Mouse (Mus musculus) myocyte (in vitro differentiated cells): ENCODE results near the gene Tanc2. TPM values are rescaled to one million over a fixed set of nuclear protein-coding genes. Genes with fewer than 3 reads are reported as not detected.

Experiments
- H3K27me3 ChIP-seq: one replicate; pipeline ENCODE4 v1.6.1; 2011; ENCODE audit not compliant: control insufficient read depth, insufficient read depth, insufficient read length
- H3K36me3 ChIP-seq: one replicate; pipeline ENCODE4 v1.6.1; 2011; ENCODE audit not compliant: control insufficient read depth, insufficient read depth
- H3K4me2 ChIP-seq: one replicate; pipeline ENCODE4 v1.6.1; 2011; ENCODE audit warnings: low read depth, control low read depth
- H3K4me3 ChIP-seq: one replicate; pipeline ENCODE4 v1.5.1; 2011; ENCODE audit warnings: mild to moderate bottlenecking, control low read depth, moderate library complexity
- H3K79me2 ChIP-seq: one replicate; pipeline ENCODE4 v1.6.1; 2011; ENCODE audit not compliant: control insufficient read depth, insufficient read depth
- H3ac ChIP-seq: one replicate; pipeline ENCODE4 v1.6.1; 2011; ENCODE audit not compliant: control insufficient read depth, insufficient read length
- CEBPB ChIP-seq: IDR thresholded peaks from 2 replicates; pipeline ENCODE4 v1.6.1; 2011; ENCODE audit warnings: mild to moderate bottlenecking, moderate library complexity; ENCODE audit not compliant: poor library complexity, insufficient read depth, severe bottlenecking
- E2F4 ChIP-seq: IDR thresholded peaks from one replicate; pipeline ENCODE4 v1.6.1; 2011; ENCODE audit warnings: mild to moderate bottlenecking, control low read depth, moderate library complexity; ENCODE audit not compliant: insufficient read depth
- MAX ChIP-seq: IDR thresholded peaks from one replicate; pipeline ENCODE4 v1.6.1; 2011; ENCODE audit warnings: low read depth, mild to moderate bottlenecking, control low read depth
- MYOD1 ChIP-seq, 3 experiments: IDR thresholded peaks; one replicate each; pipeline ENCODE4 v1.6.1; 2011; ENCODE audit warnings: control low read depth in 2 of 3, low read depth in 2 of 3, mild to moderate bottlenecking in 2 of 3, moderate library complexity in 1 of 3; ENCODE audit not compliant: insufficient read length in 2 of 3, control insufficient read depth in 1 of 3
- MYOG ChIP-seq, 3 experiments: IDR thresholded peaks; one replicate each; pipeline ENCODE4 v1.6.1; 2011; ENCODE audit warnings: control low read depth in 2 of 3, low read depth in 2 of 3, mild to moderate bottlenecking in 2 of 3; ENCODE audit not compliant: insufficient read length in 2 of 3, control insufficient read depth in 1 of 3, insufficient read depth in 1 of 3
- POLR2A ChIP-seq: IDR thresholded peaks from one replicate; pipeline ENCODE4 v1.6.1; 2011; ENCODE audit warnings: low read depth, mild to moderate bottlenecking, control low read depth, moderate library complexity; ENCODE audit not compliant: insufficient read length
- POLR2AphosphoS2 ChIP-seq: IDR thresholded peaks from one replicate; pipeline ENCODE4 v1.6.1; 2011; ENCODE audit warnings: low read depth, control low read depth; ENCODE audit not compliant: insufficient read length
- REST ChIP-seq: IDR thresholded peaks from one replicate; pipeline ENCODE4 v1.6.1; 2011; ENCODE audit warnings: mild to moderate bottlenecking, control low read depth, moderate library complexity; ENCODE audit not compliant: insufficient read depth, insufficient read length
- SRF ChIP-seq: IDR thresholded peaks from one replicate; pipeline ENCODE4 v1.6.1; 2011; ENCODE audit warnings: low read depth; ENCODE audit not compliant: control insufficient read depth, insufficient read length
- TCF12 ChIP-seq: IDR thresholded peaks from one replicate; pipeline ENCODE4 v1.6.1; 2011; ENCODE audit warnings: mild to moderate bottlenecking, control low read depth; ENCODE audit not compliant: poor library complexity, insufficient read depth, severe bottlenecking
- TCF3 ChIP-seq: IDR thresholded peaks from one replicate; pipeline ENCODE4 v1.6.1; 2011; ENCODE audit warnings: low read depth, control low read depth; ENCODE audit not compliant: insufficient read length
- USF1 ChIP-seq: IDR thresholded peaks from one replicate; pipeline ENCODE4 v1.6.1; 2011; ENCODE audit warnings: low read depth, mild to moderate bottlenecking, control low read depth, moderate library complexity
- polyA plus RNA-seq: library from polyadenylated mRNA; unstranded; fragments of >200 nt; fragmentation: generic; extraction: Trizol; gene quantifications from one replicate; pipeline ENCODE4 v1.2.1, GENCODE M21; 2012; ENCODE audit warnings: missing spikeins

Gene Tanc2
- polyA plus RNA-seq, 1 experiment, result 8.0 TPM

- no peak for TF ChIP-seq USF1
- peak in 1 of 3 experiments; percentile 56 for TF ChIP-seq MYOG (IDR thresholded peaks at IDR 0.05; ENCODE audit: control insufficient read depth in 1 of 3, insufficient read depth in 1 of 3, insufficient read length in 2 of 3, low read depth in 2 of 3)
- TF ChIP-seq MAX, result no peak
- peak in 2 of 3 experiments; percentile 18 to 53 for TF ChIP-seq MYOD1 (IDR thresholded peaks at IDR 0.05; ENCODE audit: control insufficient read depth in 1 of 3, insufficient read length in 2 of 3, low read depth in 2 of 3)
- TF ChIP-seq CEBPB, result 0 out of 2 replicates have a peak, but pooled peaks have one; percentile 17
- no peak for TF ChIP-seq REST
- no peak for TF ChIP-seq E2F4
- no peaks in the 10 kb centered on the region for H3K27me3 ChIP-seq
- H3ac ChIP-seq, result no peak overlapping the region
Measured at GRCm38 (mm10) chr11:105546393-105546792, 43.4 kb upstream of the Tanc2 start.

DNA sequence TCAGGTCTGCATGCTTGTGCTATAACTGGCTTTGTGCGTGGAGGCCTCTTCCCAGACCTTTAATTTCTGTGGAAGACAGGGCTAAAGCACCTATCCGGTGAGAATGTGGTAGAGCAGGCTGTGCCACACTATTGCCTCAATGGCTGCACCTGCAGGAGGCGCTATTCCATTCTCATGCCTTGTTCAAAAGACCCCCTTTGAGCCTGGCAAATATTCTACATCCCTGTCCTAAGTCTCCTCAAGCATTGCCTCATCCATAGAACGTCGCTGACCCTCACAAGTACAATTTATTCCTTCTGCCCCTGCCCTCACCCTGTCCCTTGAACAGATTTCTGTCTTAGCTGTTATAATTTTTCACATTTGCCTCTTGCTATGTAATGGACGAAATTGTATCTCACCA is 41.4 kb upstream of the Tanc2 start:
- Histone ChIP-seq H3K4me3 (no peak overlapping the region), H3K27me3 (no peaks in the 10 kb centered on the region), H3K36me3 (no peaks in the 10 kb centered on the region), H3ac (no peak overlapping the region), H3K79me2 (no peaks in the 10 kb centered on the region), H3K4me2 (no peak overlapping the region)
- TF ChIP-seq USF1 (no peak), SRF (no peak), CEBPB (no peak), E2F4 (no peak), MYOD1 (IDR thresholded peaks at IDR 0.05; ENCODE audit: control insufficient read depth in 1 of 3, insufficient read length in 2 of 3, low read depth in 2 of 3) (no peak), MYOG (IDR thresholded peaks at IDR 0.05; ENCODE audit: control insufficient read depth in 1 of 3, insufficient read depth in 1 of 3, insufficient read length in 2 of 3, low read depth in 2 of 3) (no peak), POLR2AphosphoS2 (no peak), MAX (no peak), REST (no peak), TCF3 (no peak), POLR2A (no peak), TCF12 (no peak)

More at GRCm38 (mm10) chr11:105546393-105546792, 43.4 kb upstream of the Tanc2 start:
- Histone ChIP-seq H3K36me3 (no peaks in the 10 kb centered on the region), H3K79me2 (no peaks in the 10 kb centered on the region), H3K4me2 (peak overlapping the region; percentile 50), H3K4me3 (no peak overlapping the region)

GRCm38 (mm10) chr11:105549164-105550121 is 40.3 kb upstream of the Tanc2 start:
- Histone ChIP-seq H3K4me2 (no peak overlapping the region), H3ac (no peak overlapping the region), H3K36me3 (no peaks in the 10 kb centered on the region), H3K27me3 (no peaks in the 10 kb centered on the region), H3K4me3 (no peak overlapping the region), H3K79me2 (no peaks in the 10 kb centered on the region)
- TF ChIP-seq CEBPB, result peak; percentile 86
- TF ChIP-seq MYOD1 (IDR thresholded peaks at IDR 0.05; ENCODE audit: control insufficient read depth in 1 of 3, insufficient read length in 2 of 3, low read depth in 2 of 3), result no peak
- TF ChIP-seq TCF12, result no peak
- no peak for TF ChIP-seq REST
- TF ChIP-seq MYOG (IDR thresholded peaks at IDR 0.05; ENCODE audit: control insufficient read depth in 1 of 3, insufficient read depth in 1 of 3, insufficient read length in 2 of 3, low read depth in 2 of 3), result no peak

GRCm38 (mm10) chr11:105557285-105557684 is 32.5 kb upstream of the Tanc2 start:
- Histone ChIP-seq H3K4me3 (no peak overlapping the region), H3K36me3 (no peaks in the 10 kb centered on the region), H3K79me2 (no peaks in the 10 kb centered on the region), H3ac (no peak overlapping the region), H3K27me3 (no peaks in the 10 kb centered on the region), H3K4me2 (no peak overlapping the region)
- TF ChIP-seq MYOD1 (IDR thresholded peaks at IDR 0.05; ENCODE audit: control insufficient read depth in 1 of 3, insufficient read length in 2 of 3, low read depth in 2 of 3), result no peak
- no peak for TF ChIP-seq REST
- TF ChIP-seq USF1, result no peak
- TF ChIP-seq CEBPB, result no peak
- no peak for TF ChIP-seq POLR2AphosphoS2
- no peak for TF ChIP-seq SRF
- no peak for TF ChIP-seq MYOG (IDR thresholded peaks at IDR 0.05; ENCODE audit: control insufficient read depth in 1 of 3, insufficient read depth in 1 of 3, insufficient read length in 2 of 3, low read depth in 2 of 3)
- TF ChIP-seq POLR2A, result no peak
- no peak for TF ChIP-seq TCF3
- TF ChIP-seq E2F4, result no peak
- TF ChIP-seq MAX, result no peak
- no peak for TF ChIP-seq TCF12
